ENCODE assay signal across 1 mouse cellular context in the genomic region with DNA sequence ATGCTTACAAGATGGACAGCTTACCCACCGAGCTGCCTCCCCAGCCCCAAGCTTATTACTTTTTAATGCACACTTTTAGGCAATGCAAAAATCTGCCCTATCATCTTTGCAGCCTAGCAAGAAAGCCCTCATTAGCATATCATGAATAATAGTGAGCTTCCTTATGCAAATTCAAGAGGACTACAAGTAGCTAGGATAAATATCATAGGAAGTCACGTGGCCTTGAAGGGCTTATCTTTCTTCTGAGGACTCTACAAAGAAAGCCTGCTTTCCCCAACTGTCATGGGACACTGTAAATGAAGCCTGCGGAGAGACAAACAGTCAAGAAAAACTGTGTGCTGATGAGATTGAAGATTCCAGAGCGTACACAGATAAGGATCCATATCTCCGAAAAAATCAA.
TF ChIP-seq lines count a peak whose summit lies in the region.

No protein-coding gene starts in this region.

TF ChIP-seq in MEL, 35 proteins besides CTCF, POLR2A, EP300 and RAD21:
- TF ChIP-seq MAX (IDR thresholded peaks at IDR 0.05; ENCODE audit: low read length) (peak; percentile 98), ELF1 (IDR thresholded peaks at IDR 0.05; ENCODE audit: low read depth, low read length) (0 out of 2 replicates have a peak, but pooled peaks have one; percentile 19), SMC3 (IDR thresholded peaks at IDR 0.05; ENCODE audit: low read depth, low read length) (no peak), ETS1 (IDR thresholded peaks at IDR 0.05; ENCODE audit: low read depth, low read length) (peak; percentile 85), MEF2A (IDR thresholded peaks at IDR 0.05; ENCODE audit: extremely low read depth, insufficient replicate concordance, low read depth, low read length, poor library complexity, severe bottlenecking) (no peak), USF2 (IDR thresholded peaks at IDR 0.05; ENCODE audit: borderline replicate concordance in 1 of 2, insufficient read depth in 1 of 2, low read depth in 1 of 2, low read length in 2 of 2) (peak; percentile 64 to 95), GATA1 (IDR thresholded peaks at IDR 0.05; ENCODE audit: low read depth, low read length) (peak; percentile 90), JUND (IDR thresholded peaks at IDR 0.05; ENCODE audit: low read depth, low read length) (no peak), MAZ (IDR thresholded peaks at IDR 0.05; ENCODE audit: low read depth, low read length) (no peak), E2F4 (IDR thresholded peaks at IDR 0.05; ENCODE audit: borderline replicate concordance, low read depth, low read length) (no peak), UBTF (IDR thresholded peaks at IDR 0.05; ENCODE audit: borderline replicate concordance, insufficient read depth, low read depth, low read length) (no peak), MYB (IDR thresholded peaks at IDR 0.05; ENCODE audit: low read depth, low read length) (peak; percentile 39; the same call in 1 of the 2 replicates), RCOR1 (IDR thresholded peaks at IDR 0.05; ENCODE audit: low read depth, low read length) (no peak), MXI1 (IDR thresholded peaks at IDR 0.05; ENCODE audit: low read depth, low read length) (peak; percentile 73), GABPA (IDR thresholded peaks at IDR 0.05; ENCODE audit: low read depth, low read length) (no peak), ZKSCAN1 (IDR thresholded peaks at IDR 0.05; ENCODE audit: low read depth, low read length) (no peak), ZMIZ1 (IDR thresholded peaks at IDR 0.05; ENCODE audit: low read depth, low read length) (no peak), ZNF384 (IDR thresholded peaks at IDR 0.05; ENCODE audit: low read depth, low read length) (no peak), CHD2 (IDR thresholded peaks at IDR 0.05; ENCODE audit: low read length) (no peak), TBP (IDR thresholded peaks at IDR 0.05; ENCODE audit: low read depth, low read length) (0 out of 2 replicates have a peak, but pooled peaks have one; percentile 34), BHLHE40 (IDR thresholded peaks at IDR 0.05; ENCODE audit: borderline replicate concordance, low read depth, low read length) (peak; percentile 94), CHD1 (IDR thresholded peaks at IDR 0.05; ENCODE audit: low read depth, low read length) (no peak), SIN3A (IDR thresholded peaks at IDR 0.05; ENCODE audit: low read length) (peak; percentile 77), MYC (IDR thresholded peaks at IDR 0.05; ENCODE audit: low read depth, low read length) (no peak), HCFC1 (IDR thresholded peaks at IDR 0.05; ENCODE audit: low read depth, low read length) (no peak), USF1 (IDR thresholded peaks at IDR 0.05; ENCODE audit: low read depth, low read length) (peak; percentile 99), NRF1 (IDR thresholded peaks at IDR 0.05; ENCODE audit: insufficient read depth, low read depth, low read length, poor library complexity, severe bottlenecking) (no peak), NELFE (IDR thresholded peaks at IDR 0.05; ENCODE audit: low read depth, low read length) (peak; percentile 37; the same call in 1 of the 2 replicates), POLR2AphosphoS2 (IDR thresholded peaks at IDR 0.05; ENCODE audit: low read length) (no peak), ZC3H11A (IDR thresholded peaks at IDR 0.05; ENCODE audit: low read depth, low read length) (no peak), TAL1 (IDR thresholded peaks at IDR 0.05; ENCODE audit: low read length) (no peak), KAT2A (conservative IDR thresholded peaks at IDR 0.05; ENCODE audit: low read depth, low read length) (no peak), MAFK (IDR thresholded peaks at IDR 0.05; ENCODE audit: borderline replicate concordance, low read depth, low read length) (peak; percentile 23; the same call in 1 of the 2 replicates), TCF12 (IDR thresholded peaks at IDR 0.05; ENCODE audit: low read depth, low read length) (peak; percentile 51), POLR2AphosphoS5 (IDR thresholded peaks at IDR 0.05; ENCODE audit: borderline replicate concordance, low read depth, low read length) (no peak)
